Mouse (Mus musculus) embryo, embryonic 11.5 days (tissue): Measurements from ENCODE around the gene Adgrb3.

Source experiments
- DNase-seq: peaks from one replicate; pipeline ENCODE4 v3.0.0-alpha.2; 2012; ENCODE audit warnings: low read depth, low spot score

Adgrb3 gene

DNA sequence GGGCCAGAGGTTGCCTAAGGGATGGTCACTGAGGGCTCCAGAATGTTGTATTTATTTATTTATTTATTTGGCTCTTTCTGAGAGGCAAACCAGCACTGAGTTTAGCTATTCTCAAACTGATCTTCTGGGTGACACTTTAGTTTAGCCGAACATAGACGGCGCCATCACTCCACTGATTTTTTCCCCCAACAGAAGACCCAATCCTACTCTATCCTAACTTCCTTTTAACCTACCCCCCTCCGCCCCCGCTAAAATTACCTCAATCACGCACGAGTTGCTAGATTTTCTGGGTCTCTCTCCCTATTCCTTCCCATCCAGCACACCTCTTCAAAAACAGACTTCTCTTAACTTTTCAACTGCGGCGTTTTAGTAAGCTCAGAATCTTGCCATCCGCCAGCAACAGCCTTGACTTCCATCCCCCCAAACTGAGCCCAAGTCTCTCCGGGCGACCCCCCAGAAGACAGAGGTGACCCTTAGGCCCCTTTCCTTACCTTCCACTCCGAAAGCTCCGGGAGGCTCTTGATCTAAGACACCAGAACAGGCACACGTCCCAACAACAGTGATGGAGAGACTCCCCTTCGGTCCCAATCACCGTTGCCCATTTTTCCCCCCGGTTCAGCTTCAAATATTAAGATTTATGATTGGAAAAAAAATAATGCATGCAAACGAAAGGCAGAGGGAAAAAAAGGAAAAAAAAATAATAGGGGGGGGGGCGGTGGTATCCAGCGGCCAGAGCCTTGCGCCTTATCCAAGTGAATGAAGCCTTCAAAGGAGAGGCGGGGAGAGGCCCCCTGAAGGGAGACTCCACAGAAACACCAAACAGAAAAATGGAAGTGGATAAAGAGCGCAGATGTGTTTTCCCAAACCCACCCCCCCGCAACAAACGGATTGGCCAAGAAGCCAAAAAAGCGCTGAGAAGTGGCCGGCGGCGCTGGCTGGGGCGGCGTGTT, at the start of gene Adgrb3:
Adgrb3 (minus strand) TSS at position 737 of the 950 bp plus-strand sequence.
- peak; percentile 30 for DNase-seq

DNA sequence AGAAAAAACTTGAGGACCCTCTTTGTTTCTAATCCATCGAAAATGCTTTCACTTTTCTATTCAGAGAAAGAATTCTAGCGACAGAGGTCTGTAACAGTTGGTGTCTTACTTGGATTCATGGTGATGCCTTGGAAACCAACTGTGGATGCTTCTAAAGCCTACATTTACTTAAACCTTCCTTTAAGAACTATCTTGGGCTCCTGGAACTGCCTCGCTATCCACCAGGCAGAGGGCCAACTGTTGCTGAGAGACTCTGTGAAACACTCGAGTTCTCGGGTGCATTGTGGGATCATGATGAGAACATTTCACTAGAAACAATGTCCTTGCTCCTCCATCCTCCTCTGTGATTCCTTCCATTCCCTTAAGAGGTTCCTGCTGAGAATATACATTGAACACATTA, 48.0 kb upstream of the Adgrb3 start:
- no peak for DNase-seq

- no peak for DNase-seq
Measured at GRCm38 (mm10) chr1:25857473-25857872, 28.0 kb upstream of the Adgrb3 start.

GRCm38 (mm10) chr1:25854451-25854978, 25.0 kb upstream of the Adgrb3 start:
- DNase-seq: no peak

DNA sequence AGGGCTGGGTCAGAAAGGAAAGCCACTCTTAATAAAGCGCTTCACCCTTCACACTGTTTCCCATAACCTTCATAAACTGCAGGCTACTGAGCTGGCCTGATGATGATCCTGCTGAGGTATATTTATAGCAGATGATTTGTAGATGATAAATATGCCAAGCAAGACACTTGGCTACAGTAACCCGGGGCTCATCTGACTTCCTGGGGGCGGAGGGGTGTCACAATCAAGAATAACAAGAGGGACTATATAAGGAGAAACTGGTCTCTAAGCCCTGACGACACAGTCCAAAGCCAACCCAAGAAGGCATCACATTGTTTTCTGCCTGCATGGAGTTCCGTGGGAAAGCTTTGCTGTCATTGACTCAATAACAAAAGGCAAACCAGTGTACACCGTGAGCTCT, 2.8 kb upstream of the Adgrb3 start:
- no peak for DNase-seq

GRCm38 (mm10) chr1:25831521-25831900, 2.0 kb upstream of the Adgrb3 start:
- no peak for DNase-seq

- no peak for DNase-seq
Measured at GRCm38 (mm10) chr1:25830757-25831520, 1.4 kb upstream of the Adgrb3 start.

GRCm38 (mm10) chr1:25829921-25830751, 629 bp upstream of the Adgrb3 start:
- DNase-seq: peak; percentile 57

DNA sequence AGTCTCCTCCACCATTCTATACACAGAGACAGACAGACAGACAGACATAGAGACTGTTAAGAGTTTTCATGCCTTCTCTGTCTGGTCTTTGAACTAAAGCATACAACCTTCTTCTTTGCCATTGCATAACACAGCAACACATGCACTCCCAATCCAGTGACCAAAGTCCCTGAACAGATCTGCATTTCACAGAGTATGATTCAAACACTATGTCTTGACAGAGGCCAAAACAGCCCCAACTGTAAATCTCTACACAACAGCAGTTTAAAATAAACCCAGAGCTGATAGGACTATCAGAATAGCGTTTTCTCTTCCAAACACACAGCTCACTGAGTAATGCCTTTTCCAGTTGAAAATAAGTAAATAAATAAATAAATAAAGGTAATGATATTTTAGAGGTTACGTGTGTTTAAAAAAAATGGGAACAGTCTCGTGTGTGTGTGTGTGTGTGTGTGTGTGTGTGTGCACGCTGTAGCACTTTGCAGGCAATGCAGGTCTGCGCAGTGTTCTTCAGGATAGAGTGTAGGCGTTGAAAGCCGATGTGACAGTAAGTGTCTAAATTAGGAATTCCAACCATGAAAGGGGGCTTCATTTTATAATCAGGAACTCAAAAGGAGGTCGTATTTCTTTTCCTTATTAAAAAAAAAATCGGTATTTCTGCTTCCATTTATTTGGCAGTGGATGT, 1.3 kb downstream of the Adgrb3 start:
- no peak for DNase-seq

DNA sequence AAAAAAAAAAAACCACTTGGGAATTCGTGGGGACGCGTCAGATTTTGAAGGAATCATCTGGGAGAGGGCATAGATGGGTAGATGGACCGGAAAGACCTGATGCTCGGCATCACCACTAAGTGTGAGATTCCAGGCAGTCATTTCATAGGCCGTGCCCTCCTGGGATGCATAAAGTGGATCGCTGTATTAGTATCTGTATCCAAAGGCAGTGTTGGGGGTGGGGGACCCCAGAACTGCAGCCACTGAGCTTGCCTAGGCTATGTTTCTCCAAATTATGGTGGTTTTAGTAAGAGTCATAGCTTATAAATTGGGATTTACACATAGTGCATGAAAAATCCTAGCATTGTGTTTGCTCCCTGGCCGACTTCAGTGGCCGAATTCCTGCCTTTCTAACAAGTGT, 2.1 kb downstream of the Adgrb3 start:
- DNase-seq: no peak

DNA sequence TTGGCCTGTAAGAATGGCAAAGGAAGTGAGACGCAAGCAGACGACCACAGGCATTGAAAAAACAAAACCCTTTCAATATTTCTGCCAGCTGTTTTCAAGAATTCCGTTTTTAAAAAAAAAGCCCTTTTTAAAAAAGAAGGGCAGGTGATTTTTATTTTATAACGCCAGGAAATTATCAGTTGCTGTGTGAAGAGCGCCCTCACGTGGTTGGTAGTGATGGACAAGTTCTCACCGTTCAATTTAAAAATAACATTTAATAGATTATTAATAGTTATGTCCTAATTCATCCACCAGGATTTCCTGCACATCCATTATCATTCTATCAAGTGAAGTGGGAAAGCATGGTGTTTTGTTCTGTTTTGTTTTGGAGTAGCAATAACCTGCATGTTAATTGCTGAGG, 2.7 kb downstream of the Adgrb3 start:
- no peak for DNase-seq

GRCm38 (mm10) chr1:25824626-25825025, 4.9 kb downstream of the Adgrb3 start:
- no peak for DNase-seq

- DNase-seq: no peak
Measured at GRCm38 (mm10) chr1:25823961-25824360, 5.5 kb downstream of the Adgrb3 start.

- DNase-seq: no peak
Measured at GRCm38 (mm10) chr1:25815491-25815890, 14.0 kb downstream of the Adgrb3 start.

GRCm38 (mm10) chr1:25778784-25779183, 50.7 kb downstream of the Adgrb3 start:
- DNase-seq: no peak

DNA sequence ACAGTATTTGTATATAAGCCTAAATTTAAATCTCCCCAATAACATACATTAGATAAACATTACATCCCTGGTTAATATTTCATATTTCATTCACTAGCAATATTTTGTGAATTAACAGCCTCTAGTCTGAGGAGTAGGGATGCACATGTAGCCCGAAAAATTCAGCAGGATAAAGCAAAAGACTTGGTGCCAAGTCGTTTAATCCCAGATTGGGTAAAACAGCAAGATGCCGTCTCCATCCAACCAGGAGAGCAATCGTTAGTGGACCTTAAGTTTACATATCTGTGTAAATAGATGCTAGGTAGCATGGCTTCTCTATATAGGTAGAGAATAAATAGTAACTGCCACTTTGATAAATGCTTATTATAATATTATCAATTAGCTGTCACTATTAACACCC, 52.0 kb downstream of the Adgrb3 start:
- DNase-seq: no peak

DNA sequence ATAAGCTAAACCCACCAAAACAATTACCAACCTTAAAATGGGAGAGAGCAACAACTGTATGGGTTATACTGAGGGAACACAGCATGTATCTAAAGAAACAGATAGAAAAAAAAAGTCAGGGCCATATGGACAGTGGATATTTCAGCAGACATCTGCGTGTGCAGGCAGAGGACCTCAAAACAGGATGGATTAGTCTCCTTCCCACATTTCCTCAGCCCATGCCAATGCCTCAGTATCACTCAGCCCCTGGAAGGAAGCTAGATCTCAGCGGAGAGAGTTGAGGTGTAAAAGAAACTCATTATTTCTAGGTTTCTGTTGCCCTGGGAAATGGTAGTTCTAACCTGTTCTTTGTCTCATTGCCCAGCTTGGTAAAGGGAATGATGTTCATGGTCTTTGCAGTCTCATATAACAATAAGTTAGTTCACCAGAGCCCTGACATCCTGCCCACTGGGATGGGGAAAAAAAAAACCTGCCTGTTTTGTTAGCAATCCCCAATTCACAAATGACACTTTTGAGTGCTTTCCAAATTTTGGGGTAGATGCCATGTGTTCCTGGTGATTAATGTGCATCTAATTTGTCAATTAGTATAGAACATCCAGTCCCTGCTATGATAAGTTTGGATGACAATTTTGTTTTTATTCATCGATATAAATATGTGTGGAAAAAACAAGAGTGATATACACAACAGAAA, 53.9 kb downstream of the Adgrb3 start:
- DNase-seq: no peak

DNA sequence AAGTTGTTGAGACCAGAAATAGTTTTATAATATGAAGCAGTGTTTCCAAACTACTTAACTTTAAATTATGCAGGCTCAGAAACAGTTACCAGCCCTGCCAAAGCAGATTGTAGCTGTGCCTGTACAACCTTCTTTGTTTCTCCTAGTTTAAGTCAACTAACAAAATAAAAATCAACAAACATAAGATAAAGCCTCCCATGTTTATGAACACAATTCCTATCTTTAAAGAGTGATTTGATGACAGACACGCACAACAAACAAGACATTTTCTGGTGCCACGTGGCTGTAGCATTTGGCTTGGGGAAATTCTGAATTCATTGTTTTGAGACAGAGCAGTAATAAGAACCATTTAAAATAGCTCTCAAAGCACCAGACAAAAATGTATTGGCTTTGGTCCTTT, 60.5 kb downstream of the Adgrb3 start:
- no peak for DNase-seq

DNA sequence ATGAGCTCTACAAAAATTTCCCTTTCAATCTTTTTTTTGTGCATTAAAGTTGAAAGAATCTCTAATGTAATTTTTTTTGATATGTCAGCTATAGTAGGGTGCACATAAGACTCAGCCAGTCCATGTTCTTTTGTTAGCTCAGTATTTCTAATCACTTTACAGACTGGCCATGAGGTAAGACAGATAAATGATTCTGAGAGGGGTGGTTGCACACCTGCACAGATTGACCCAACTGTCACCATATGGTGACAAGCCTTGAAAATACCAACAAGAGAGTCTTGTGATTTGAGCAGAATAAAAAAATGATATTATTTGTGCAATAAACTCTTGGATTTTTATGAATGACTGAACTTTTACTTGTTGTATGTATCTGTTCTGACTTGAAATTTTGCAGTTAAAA, 74.2 kb downstream of the Adgrb3 start:
- DNase-seq: no peak

DNA sequence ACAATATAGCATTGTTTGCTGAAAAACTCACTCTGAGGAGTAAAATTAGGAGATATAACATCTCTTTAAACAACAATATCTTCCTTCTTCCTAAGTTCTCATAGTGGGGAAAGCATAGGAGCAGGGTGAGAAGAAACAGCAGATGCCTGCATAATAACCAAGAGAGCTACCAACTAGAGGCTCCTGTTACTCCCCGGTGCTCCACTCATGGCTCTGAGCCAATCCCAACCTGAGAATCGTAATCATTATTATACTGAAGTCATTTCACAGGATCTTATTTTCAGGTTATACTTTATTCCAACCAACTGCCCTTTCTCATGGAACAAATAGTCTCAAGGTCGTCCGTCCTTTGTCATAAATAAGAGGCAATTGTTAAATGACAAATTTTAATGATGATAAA, 75.0 kb downstream of the Adgrb3 start:
- DNase-seq: no peak
